Mouse (Mus musculus): ENCODE measurements around the gene Gtf3c4. TPM values are rescaled to one million over a fixed set of nuclear protein-coding genes. Genes with fewer than 3 reads are reported as not detected.

The Gtf3c4 gene
- polyA plus RNA-seq, 1 experiment from 2014 or later: 20.2 TPM

- 62% methylated on average over 8 of the region's 8 CpGs for WGBS
- peaks cover 79% of the 10 kb centered on the region for H3K36me3 ChIP-seq (ENCODE audit: control insufficient read depth, insufficient read depth, low read length)
- DNase-seq (ENCODE audit: low spot score) (peak; percentile 72), ATAC-seq (peak; percentile 68)
- H3K9ac ChIP-seq (ENCODE audit: low read length): no peak overlapping the region
- no peaks in the 10 kb centered on the region for H3K9me3 ChIP-seq (replicated peaks; ENCODE audit: control insufficient read depth, low read length)
- H3K4me1 ChIP-seq (ENCODE audit: control insufficient read depth, insufficient read depth, low read length): no peaks in the 10 kb centered on the region
- no peaks in the 10 kb centered on the region for H3K27me3 ChIP-seq (replicated peaks; ENCODE audit: control insufficient read depth, insufficient read depth, low read length)
- H3K4me3 ChIP-seq (ENCODE audit: low read depth, low read length): no peak overlapping the region
- H3K27ac ChIP-seq (ENCODE audit: low read depth, low read length): no peak overlapping the region
- H3K4me2 ChIP-seq (ENCODE audit: low read length): no peak overlapping the region
These were observed 20.7 kb upstream of the Gtf3c4 start for GRCm38 (mm10) chr2:28860678-28861423.

- 97% methylated on average over 4 of the region's 4 CpGs for WGBS
- Histone ChIP-seq H3K9me3 (replicated peaks; ENCODE audit: control insufficient read depth, low read length) (no peaks in the 10 kb centered on the region), H3K4me1 (ENCODE audit: control insufficient read depth, insufficient read depth, low read length) (no peaks in the 10 kb centered on the region), H3K27ac (ENCODE audit: low read depth, low read length) (no peak overlapping the region), H3K9ac (ENCODE audit: low read length) (no peak overlapping the region), H3K36me3 (ENCODE audit: control insufficient read depth, insufficient read depth, low read length) (peaks cover 72% of the 10 kb centered on the region), H3K4me2 (ENCODE audit: low read length) (no peak overlapping the region), H3K27me3 (replicated peaks; ENCODE audit: control insufficient read depth, insufficient read depth, low read length) (no peaks in the 10 kb centered on the region), H3K4me3 (ENCODE audit: low read depth, low read length) (no peak overlapping the region)
- DNase-seq (ENCODE audit: low spot score) (no peak), ATAC-seq (no peak)
These were observed 19.1 kb upstream of the Gtf3c4 start for GRCm38 (mm10) chr2:28859303-28859702.

GRCm38 (mm10) chr2:28855773-28856172 is 15.6 kb upstream of the Gtf3c4 start:
- 97% methylated on average over 2 of the region's 2 CpGs for WGBS
- Histone ChIP-seq H3K27me3 (replicated peaks; ENCODE audit: control insufficient read depth, insufficient read depth, low read length) (no peaks in the 10 kb centered on the region), H3K4me3 (ENCODE audit: low read depth, low read length) (no peak overlapping the region), H3K4me2 (ENCODE audit: low read length) (no peak overlapping the region), H3K27ac (ENCODE audit: low read depth, low read length) (no peak overlapping the region), H3K36me3 (ENCODE audit: control insufficient read depth, insufficient read depth, low read length) (peaks cover 53% of the 10 kb centered on the region), H3K9ac (ENCODE audit: low read length) (no peak overlapping the region), H3K9me3 (replicated peaks; ENCODE audit: control insufficient read depth, low read length) (no peaks in the 10 kb centered on the region), H3K4me1 (ENCODE audit: control insufficient read depth, insufficient read depth, low read length) (no peaks in the 10 kb centered on the region)
- ATAC-seq (no peak), DNase-seq (ENCODE audit: low spot score) (no peak)

- Histone ChIP-seq H3K4me1 (ENCODE audit: control insufficient read depth, insufficient read depth, low read length) (no peaks in the 10 kb centered on the region), H3K27me3 (replicated peaks; ENCODE audit: control insufficient read depth, insufficient read depth, low read length) (no peaks in the 10 kb centered on the region), H3K4me2 (ENCODE audit: low read length) (no peak overlapping the region), H3K27ac (ENCODE audit: low read depth, low read length) (no peak overlapping the region), H3K9me3 (replicated peaks; ENCODE audit: control insufficient read depth, low read length) (no peaks in the 10 kb centered on the region), H3K9ac (ENCODE audit: low read length) (no peak overlapping the region), H3K4me3 (ENCODE audit: low read depth, low read length) (no peak overlapping the region), H3K36me3 (ENCODE audit: control insufficient read depth, insufficient read depth, low read length) (peaks cover 57% of the 10 kb centered on the region)
- DNase-seq (ENCODE audit: low spot score) (no peak), ATAC-seq (no peak)
- WGBS: 92% methylated on average over 3 of the region's 3 CpGs
These were observed 12.4 kb upstream of the Gtf3c4 start for GRCm38 (mm10) chr2:28852594-28852993.

GRCm38 (mm10) chr2:28848879-28849278 is 8.7 kb upstream of the Gtf3c4 start:
- Histone ChIP-seq H3K27me3 (replicated peaks; ENCODE audit: control insufficient read depth, insufficient read depth, low read length) (no peaks in the 10 kb centered on the region), H3K4me1 (ENCODE audit: control insufficient read depth, insufficient read depth, low read length) (no peaks in the 10 kb centered on the region), H3K9me3 (replicated peaks; ENCODE audit: control insufficient read depth, low read length) (no peaks in the 10 kb centered on the region), H3K27ac (ENCODE audit: low read depth, low read length) (no peak overlapping the region), H3K4me3 (ENCODE audit: low read depth, low read length) (no peak overlapping the region), H3K4me2 (ENCODE audit: low read length) (no peak overlapping the region), H3K9ac (ENCODE audit: low read length) (no peak overlapping the region), H3K36me3 (ENCODE audit: control insufficient read depth, insufficient read depth, low read length) (peaks cover 62% of the 10 kb centered on the region)
- 94% methylated on average over 2 of the region's 2 CpGs for WGBS
- no peak for DNase-seq (ENCODE audit: low spot score)
- no peak for ATAC-seq

- WGBS: 82% methylated on average over 3 of the region's 3 CpGs
- DNase-seq (ENCODE audit: low spot score) (no peak), ATAC-seq (no peak)
- H3K27ac ChIP-seq (ENCODE audit: low read depth, low read length): no peak overlapping the region
- H3K9ac ChIP-seq (ENCODE audit: low read length): no peak overlapping the region
- H3K9me3 ChIP-seq (replicated peaks; ENCODE audit: control insufficient read depth, low read length): no peaks in the 10 kb centered on the region
- H3K4me3 ChIP-seq (ENCODE audit: low read depth, low read length): no peak overlapping the region
- peak overlapping the region; percentile 10; the same call in 1 of the 2 replicates for H3K4me2 ChIP-seq (ENCODE audit: low read length)
- H3K27me3 ChIP-seq (replicated peaks; ENCODE audit: control insufficient read depth, insufficient read depth, low read length): no peaks in the 10 kb centered on the region
- H3K36me3 ChIP-seq (ENCODE audit: control insufficient read depth, insufficient read depth, low read length): peaks cover 21% of the 10 kb centered on the region
- peaks cover 22% of the 10 kb centered on the region for H3K4me1 ChIP-seq (ENCODE audit: control insufficient read depth, insufficient read depth, low read length)
These were observed 1.9 kb upstream of the Gtf3c4 start for GRCm38 (mm10) chr2:28842042-28842441.

- peak; percentile 67 for ATAC-seq
- Histone ChIP-seq H3K4me2 (ENCODE audit: low read length) (peak overlapping the region; percentile 97), H3K36me3 (ENCODE audit: control insufficient read depth, insufficient read depth, low read length) (peaks cover 6% of the 10 kb centered on the region), H3K4me1 (ENCODE audit: control insufficient read depth, insufficient read depth, low read length) (peaks cover 22% of the 10 kb centered on the region), H3K9ac (ENCODE audit: low read length) (peak overlapping the region; percentile 88), H3K4me3 (ENCODE audit: low read depth, low read length) (peak overlapping the region; percentile 97), H3K27ac (ENCODE audit: low read depth, low read length) (peak overlapping the region; percentile 80), H3K27me3 (replicated peaks; ENCODE audit: control insufficient read depth, insufficient read depth, low read length) (no peaks in the 10 kb centered on the region), H3K9me3 (replicated peaks; ENCODE audit: control insufficient read depth, low read length) (no peaks in the 10 kb centered on the region)
- WGBS: under 1% methylated on average over 53 of the region's 53 CpGs
- peak; percentile 13 for DNase-seq (ENCODE audit: low spot score)
These were observed 499 bp downstream of the Gtf3c4 start for GRCm38 (mm10) chr2:28839501-28840221.

- Histone ChIP-seq H3K27me3 (replicated peaks; ENCODE audit: control insufficient read depth, insufficient read depth, low read length) (no peaks in the 10 kb centered on the region), H3K9ac (ENCODE audit: low read length) (no peak overlapping the region), H3K27ac (ENCODE audit: low read depth, low read length) (no peak overlapping the region), H3K4me2 (ENCODE audit: low read length) (no peak overlapping the region), H3K4me3 (ENCODE audit: low read depth, low read length) (no peak overlapping the region), H3K4me1 (ENCODE audit: control insufficient read depth, insufficient read depth, low read length) (peaks cover 14% of the 10 kb centered on the region), H3K9me3 (replicated peaks; ENCODE audit: control insufficient read depth, low read length) (no peaks in the 10 kb centered on the region), H3K36me3 (ENCODE audit: control insufficient read depth, insufficient read depth, low read length) (peaks cover 32% of the 10 kb centered on the region)
- no peak for DNase-seq (ENCODE audit: low spot score)
- no peak for ATAC-seq
- 82% methylated on average over 3 of the region's 3 CpGs for WGBS
These were observed 3.8 kb downstream of the Gtf3c4 start for GRCm38 (mm10) chr2:28836181-28836940.
